Mouse (Mus musculus) brain, embryonic 14.5 days (tissue): ENCODE data around the gene Aipl1. TPM values are rescaled to one million over a fixed set of nuclear protein-coding genes. Genes with fewer than 3 reads are reported as not detected.

ENCODE experiments used
- DNase-seq: peaks from one replicate; pipeline ENCODE4 v3.0.0-alpha.2; 2011; ENCODE audit warnings: low read depth
- CTCF ChIP-seq: fragments of 200-500 bp; IDR thresholded peaks from 2 replicates; pipeline ENCODE4 v1.5.1; 2012; ENCODE audit warnings: inconsistent platforms, mild to moderate bottlenecking, moderate library complexity, borderline replicate concordance; ENCODE audit not compliant: insufficient read depth, insufficient read length; ENCODE audit errors: extremely low read depth
- POLR2A ChIP-seq: fragments of 200-500 bp; IDR thresholded peaks from 2 replicates; pipeline ENCODE4 v1.6.1; 2012; ENCODE audit warnings: mild to moderate bottlenecking, inconsistent platforms, borderline replicate concordance; ENCODE audit not compliant: poor library complexity, insufficient read depth, insufficient read length, severe bottlenecking; ENCODE audit errors: extremely low read depth
- polyA plus RNA-seq: library from polyadenylated mRNA; depleted of rRNA; stranded (reverse); fragments of >200 nt; gene quantifications from 2 replicates; pipeline ENCODE4 v1.2.3, GENCODE M21; 2012

The Aipl1 gene
- polyA plus RNA-seq, 1 experiment = 0.38 TPM

- DNase-seq = no peak
- TF ChIP-seq CTCF (no peak), POLR2A (no peak)
These were observed 9.5 kb downstream of the Aipl1 start for GRCm38 (mm10) chr11:72027836-72028235.

- TF ChIP-seq CTCF (no peak), POLR2A (no peak)
- DNase-seq = no peak
These were observed 10.8 kb downstream of the Aipl1 start for GRCm38 (mm10) chr11:72026516-72026915.

- peak; percentile 63 for DNase-seq
These were observed 11.5 kb downstream of the Aipl1 start for GRCm38 (mm10) chr11:72025843-72026242.

GRCm38 (mm10) chr11:72024193-72024781, 13.0 kb downstream of the Aipl1 start:
- DNase-seq = peak; percentile 86
- TF ChIP-seq CTCF (peak; percentile 81), POLR2A (no peak)

More at GRCm38 (mm10) chr11:72025843-72026242, 11.5 kb downstream of the Aipl1 start:
- TF ChIP-seq POLR2A (no peak), CTCF (peak; percentile 51; the same call in 1 of the 2 replicates)

GRCm38 (mm10) chr11:72023581-72023980, 13.7 kb downstream of the Aipl1 start:
- DNase-seq = peak; percentile 61
- TF ChIP-seq CTCF (peak; percentile 55; the same call in 1 of the 2 replicates), POLR2A (no peak)

GRCm38 (mm10) chr11:72022827-72023226, 14.5 kb downstream of the Aipl1 start:
- no peak for TF ChIP-seq POLR2A
- no peak for TF ChIP-seq CTCF
- DNase-seq = no peak

- TF ChIP-seq CTCF = no peak
- no peak for TF ChIP-seq POLR2A
- no peak for DNase-seq
These were observed 16.3 kb downstream of the Aipl1 start for GRCm38 (mm10) chr11:72021015-72021414.

- DNase-seq = peak; percentile 56
- TF ChIP-seq POLR2A (no peak), CTCF (no peak)
These were observed 20.1 kb downstream of the Aipl1 start for GRCm38 (mm10) chr11:72017253-72017601.

GRCm38 (mm10) chr11:72016518-72017252, 20.6 kb downstream of the Aipl1 start:
- TF ChIP-seq POLR2A (no peak), CTCF (no peak)

GRCm38 (mm10) chr11:72014674-72015073, 22.6 kb downstream of the Aipl1 start:
- TF ChIP-seq CTCF (no peak), POLR2A (no peak)
- peak; percentile 57 for DNase-seq

More at GRCm38 (mm10) chr11:72016518-72017252, 20.6 kb downstream of the Aipl1 start:
- DNase-seq = no peak

- DNase-seq = no peak
- TF ChIP-seq POLR2A = no peak
- TF ChIP-seq CTCF = no peak
These were observed 25.4 kb downstream of the Aipl1 start for GRCm38 (mm10) chr11:72011955-72012354.
